Mouse (Mus musculus): ENCODE data around the gene Cct8l1. TPM values are rescaled to one million over a fixed set of nuclear protein-coding genes. Genes with fewer than 3 reads are reported as not detected.

The Cct8l1 gene
- total RNA-seq, 2 experiments from 2014 or later, result 0.32 to 0.38 TPM

Other genes starting within 250 kb of the Cct8l1 start
- gene Kmt2c, start 17.3 kb upstream of the Cct8l1 start, total RNA-seq (2021), result 10 to 100 TPM; 74.0 to 78.1 TPM
- gene Xrcc2, start 189.8 kb downstream of the Cct8l1 start, total RNA-seq (2021), result 1 to 10 TPM; 6.0 to 6.2 TPM
- 100 to 1,000 TPM; 134 to 146 TPM for gene Actr3b, start 243.9 kb downstream of the Cct8l1 start, total RNA-seq (2021)